Mouse (Mus musculus) midbrain, embryonic 13.5 days (tissue): ENCODE measurements around the gene Tmem108. TPM values are rescaled to one million over a fixed set of nuclear protein-coding genes. Genes with fewer than 3 reads are reported as not detected.

Experiments used
- ATAC-seq: fragments of 200-750 bp; cut with Nextera tagmentation; 2 replicates; pipeline ENCODE4 v1.8.0; 2017; ENCODE audit warnings: mild to moderate bottlenecking, moderate TSS enrichment, moderate library complexity
- H3K27ac ChIP-seq: fragments of 300-500 bp; sonication (generic); 2 replicates; pipeline ENCODE4 v1.5.1; 2015; ENCODE audit warnings: inconsistent platforms, mild to moderate bottlenecking, moderate library complexity
- H3K27me3 ChIP-seq: fragments of 300-500 bp; sonication (generic); 2 replicates; pipeline ENCODE4 v1.6.1; 2015; ENCODE audit warnings: mild to moderate bottlenecking, inconsistent platforms
- H3K36me3 ChIP-seq: fragments of 300-500 bp; sonication (generic); 2 replicates; pipeline ENCODE4 v1.6.1; 2015; ENCODE audit warnings: mild to moderate bottlenecking, inconsistent platforms
- H3K4me1 ChIP-seq: fragments of 300-500 bp; sonication (generic); replicated peaks from 2 replicates; pipeline ENCODE4 v1.6.1; 2015; ENCODE audit warnings: inconsistent platforms
- H3K4me2 ChIP-seq: fragments of 300-500 bp; sonication (generic); replicated peaks from 2 replicates; pipeline ENCODE4 v1.6.1; 2015; ENCODE audit warnings: moderate library complexity, mild to moderate bottlenecking, inconsistent platforms
- H3K4me3 ChIP-seq: fragments of 300-500 bp; sonication (generic); replicated peaks from 2 replicates; pipeline ENCODE4 v1.5.1; 2015; ENCODE audit warnings: mild to moderate bottlenecking, inconsistent platforms
- H3K9ac ChIP-seq: fragments of 300-500 bp; sonication (generic); replicated peaks from 2 replicates; pipeline ENCODE4 v1.6.1; 2015; ENCODE audit warnings: mild to moderate bottlenecking, inconsistent platforms
- H3K9me3 ChIP-seq: fragments of 300-500 bp; sonication (generic); 2 replicates; pipeline ENCODE4 v1.6.1; 2016; ENCODE audit warnings: mild to moderate bottlenecking, inconsistent platforms
- WGBS: fragments of 180-500 bp; shearing (Covaris S2); methylation state at CpG from one replicate; pipeline ENCODE4 v1.1.7; 2015; 5-methylcytosine and 5-hydroxymethylcytosine counted together
- polyA plus RNA-seq: library from polyadenylated mRNA; unstranded; fragments of >200 nt; fragmentation: Nextera tagmentation; extraction: Ambion mirVana; gene quantifications from 2 replicates; pipeline ENCODE4 v1.2.1, GENCODE M21; 2015

Tmem108 gene
- polyA plus RNA-seq, 1 experiment from 2014 or later, result 23.4 TPM

- Histone ChIP-seq H3K4me2 (no peak overlapping the region), H3K4me1 (peaks cover 60% of the 10 kb centered on the region), H3K9me3 (no peaks in the 10 kb centered on the region), H3K9ac (no peak overlapping the region), H3K4me3 (no peak overlapping the region), H3K27me3 (peaks cover 38% of the 10 kb centered on the region), H3K27ac (peak overlapping the region; percentile 54; the same call in 1 of the 2 replicates), H3K36me3 (peaks cover 11% of the 10 kb centered on the region; the same call in 1 of the 2 replicates)
- ATAC-seq, result no peak
- 70% methylated on average over 2 of the region's 2 CpGs for WGBS
Measured at GRCm38 (mm10) chr9:103502655-103503054, 259.0 kb downstream of the Tmem108 start.

- peaks cover 42% of the 10 kb centered on the region for H3K27me3 ChIP-seq
- 3% methylated on average over 14 of the region's 14 CpGs for WGBS
- peak; percentile 81 for ATAC-seq
- no peak overlapping the region for H3K4me3 ChIP-seq
- peak overlapping the region; percentile 54; the same call in 1 of the 2 replicates for H3K27ac ChIP-seq
- peaks cover 56% of the 10 kb centered on the region for H3K4me1 ChIP-seq
- H3K9me3 ChIP-seq, result no peaks in the 10 kb centered on the region
- H3K36me3 ChIP-seq, result peaks cover 11% of the 10 kb centered on the region; the same call in 1 of the 2 replicates
- H3K4me2 ChIP-seq, result peak overlapping the region; percentile 19
- no peak overlapping the region for H3K9ac ChIP-seq
Measured at GRCm38 (mm10) chr9:103501861-103502364, 259.7 kb downstream of the Tmem108 start.

GRCm38 (mm10) chr9:103499366-103499765 is 262.3 kb downstream of the Tmem108 start:
- no peak for ATAC-seq
- no peak overlapping the region for H3K4me2 ChIP-seq
- no peak overlapping the region for H3K9ac ChIP-seq
- no peaks in the 10 kb centered on the region for H3K9me3 ChIP-seq
- no peak overlapping the region for H3K27ac ChIP-seq
- H3K4me1 ChIP-seq, result peaks cover 38% of the 10 kb centered on the region
- H3K27me3 ChIP-seq, result peaks cover 55% of the 10 kb centered on the region
- H3K36me3 ChIP-seq, result peaks cover 11% of the 10 kb centered on the region; the same call in 1 of the 2 replicates
- WGBS, result 90% methylated on average over 18 of the region's 18 CpGs
- H3K4me3 ChIP-seq, result no peak overlapping the region

GRCm38 (mm10) chr9:103498699-103499098 is 262.9 kb downstream of the Tmem108 start:
- H3K9ac ChIP-seq, result no peak overlapping the region
- WGBS, result 83% methylated on average over 8 of the region's 8 CpGs
- ATAC-seq, result no peak

GRCm38 (mm10) chr9:103495391-103495790 is 266.2 kb downstream of the Tmem108 start:
- H3K9ac ChIP-seq, result no peak overlapping the region
- peaks cover 61% of the 10 kb centered on the region for H3K27me3 ChIP-seq
- H3K4me2 ChIP-seq, result no peak overlapping the region
- WGBS, result 84% methylated on average over 11 of the region's 11 CpGs
- H3K4me3 ChIP-seq, result no peak overlapping the region
- no peaks in the 10 kb centered on the region for H3K9me3 ChIP-seq
- no peak for ATAC-seq
- H3K4me1 ChIP-seq, result peaks cover 11% of the 10 kb centered on the region
- H3K36me3 ChIP-seq, result peaks cover 11% of the 10 kb centered on the region; the same call in 1 of the 2 replicates
- no peak overlapping the region for H3K27ac ChIP-seq

More at GRCm38 (mm10) chr9:103498699-103499098, 262.9 kb downstream of the Tmem108 start:
- H3K4me3 ChIP-seq, result no peak overlapping the region
- peaks cover 31% of the 10 kb centered on the region for H3K4me1 ChIP-seq
- H3K4me2 ChIP-seq, result no peak overlapping the region
- no peaks in the 10 kb centered on the region for H3K9me3 ChIP-seq
- H3K36me3 ChIP-seq, result peaks cover 11% of the 10 kb centered on the region; the same call in 1 of the 2 replicates
- peaks cover 55% of the 10 kb centered on the region for H3K27me3 ChIP-seq
- no peak overlapping the region for H3K27ac ChIP-seq

- 40% methylated on average over 7 of the region's 7 CpGs for WGBS
- Histone ChIP-seq H3K9ac (no peak overlapping the region), H3K27ac (no peak overlapping the region), H3K4me3 (no peak overlapping the region), H3K9me3 (no peaks in the 10 kb centered on the region), H3K4me1 (peaks cover 8% of the 10 kb centered on the region), H3K27me3 (peaks cover 52% of the 10 kb centered on the region), H3K36me3 (peaks cover 8% of the 10 kb centered on the region; the same call in 1 of the 2 replicates), H3K4me2 (no peak overlapping the region)
- ATAC-seq, result peak; percentile 82
Measured at GRCm38 (mm10) chr9:103494346-103495020, 267.2 kb downstream of the Tmem108 start.

GRCm38 (mm10) chr9:103491985-103492384 is 269.7 kb downstream of the Tmem108 start:
- Histone ChIP-seq H3K27ac (no peak overlapping the region), H3K4me2 (no peak overlapping the region), H3K4me3 (no peak overlapping the region), H3K4me1 (peaks cover 12% of the 10 kb centered on the region), H3K9ac (no peak overlapping the region), H3K36me3 (no peaks in the 10 kb centered on the region), H3K27me3 (peaks cover 31% of the 10 kb centered on the region), H3K9me3 (no peaks in the 10 kb centered on the region)
- ATAC-seq, result no peak
- 88% methylated on average over 8 of the region's 8 CpGs for WGBS

- peaks cover 14% of the 10 kb centered on the region for H3K4me1 ChIP-seq
- no peaks in the 10 kb centered on the region for H3K9me3 ChIP-seq
- H3K36me3 ChIP-seq, result no peaks in the 10 kb centered on the region
- no peak overlapping the region for H3K27ac ChIP-seq
- peaks cover 21% of the 10 kb centered on the region for H3K27me3 ChIP-seq
- no peak overlapping the region for H3K4me3 ChIP-seq
- ATAC-seq, result peak; percentile 31
- H3K9ac ChIP-seq, result no peak overlapping the region
- 22% methylated on average over 2 of the region's 2 CpGs for WGBS
- H3K4me2 ChIP-seq, result no peak overlapping the region
Measured at GRCm38 (mm10) chr9:103490439-103490838, 271.2 kb downstream of the Tmem108 start.

- H3K4me3 ChIP-seq, result no peak overlapping the region
- no peaks in the 10 kb centered on the region for H3K36me3 ChIP-seq
- ATAC-seq, result no peak
- WGBS, result 86% methylated on average over 4 of the region's 4 CpGs
- H3K4me1 ChIP-seq, result peaks cover 12% of the 10 kb centered on the region
- H3K4me2 ChIP-seq, result no peak overlapping the region
- H3K9ac ChIP-seq, result no peak overlapping the region
- no peak overlapping the region for H3K27ac ChIP-seq
- H3K9me3 ChIP-seq, result no peaks in the 10 kb centered on the region
- peaks cover 21% of the 10 kb centered on the region for H3K27me3 ChIP-seq
Measured at GRCm38 (mm10) chr9:103489883-103490282, 271.8 kb downstream of the Tmem108 start.

- ATAC-seq, result no peak
- 0 out of 2 replicates have a peak, but pooled peaks cover 8% of the 10 kb centered on the region for H3K4me1 ChIP-seq
- WGBS, result 60% methylated on average over 7 of the region's 7 CpGs
- no peak overlapping the region for H3K9ac ChIP-seq
- H3K27ac ChIP-seq, result no peak overlapping the region
- peaks cover 17% of the 10 kb centered on the region for H3K27me3 ChIP-seq
- no peak overlapping the region for H3K4me3 ChIP-seq
- no peaks in the 10 kb centered on the region for H3K9me3 ChIP-seq
- H3K4me2 ChIP-seq, result no peak overlapping the region
- H3K36me3 ChIP-seq, result no peaks in the 10 kb centered on the region
Measured at GRCm38 (mm10) chr9:103489096-103489495, 272.5 kb downstream of the Tmem108 start.

- Histone ChIP-seq H3K27ac (no peak overlapping the region), H3K4me1 (peaks cover 9% of the 10 kb centered on the region), H3K4me3 (no peak overlapping the region), H3K27me3 (0 out of 2 replicates have a peak, but pooled peaks cover under 1% of the 10 kb centered on the region), H3K4me2 (no peak overlapping the region), H3K9ac (0 out of 2 replicates have a peak overlapping the region, but pooled peaks have one; percentile 10), H3K9me3 (no peaks in the 10 kb centered on the region), H3K36me3 (no peaks in the 10 kb centered on the region)
- ATAC-seq, result no peak
- WGBS, result 94% methylated on average over 6 of the region's 6 CpGs
Measured at GRCm38 (mm10) chr9:103486262-103486661, 275.4 kb downstream of the Tmem108 start.

- 52% methylated on average over 8 of the region's 8 CpGs for WGBS
- Histone ChIP-seq H3K36me3 (no peaks in the 10 kb centered on the region), H3K4me3 (no peak overlapping the region), H3K9ac (no peak overlapping the region), H3K27me3 (no peaks in the 10 kb centered on the region), H3K27ac (no peak overlapping the region), H3K4me2 (no peak overlapping the region), H3K9me3 (no peaks in the 10 kb centered on the region), H3K4me1 (peaks cover 16% of the 10 kb centered on the region)
- ATAC-seq, result no peak
Measured at GRCm38 (mm10) chr9:103485606-103486005, 276.0 kb downstream of the Tmem108 start.
